ENCODE assay signal across 9 mouse cellular contexts in the genomic region with DNA sequence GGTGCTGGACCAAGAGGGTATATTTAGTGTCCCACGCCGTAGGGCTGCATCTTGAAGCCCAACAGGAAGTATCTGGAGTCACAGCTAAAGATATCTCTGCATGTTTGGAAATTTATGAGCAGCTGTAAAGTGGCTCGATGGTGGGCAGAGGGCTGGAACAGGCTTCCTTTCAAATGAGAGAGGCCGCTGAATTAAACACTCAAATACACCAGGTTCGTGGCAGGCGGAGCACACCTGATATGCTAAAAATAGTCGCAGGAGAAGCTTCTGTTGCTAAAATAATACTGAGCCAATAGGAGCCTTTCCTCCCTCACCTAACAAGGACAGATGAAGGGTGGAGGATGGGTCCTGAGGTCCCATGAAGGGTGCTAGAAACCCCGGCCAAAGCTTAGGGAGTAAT.
DNase-seq lines count a peak whose midpoint lies in the region; ATAC-seq lines count a peak whose summit lies in the region.
"Had no signal": no experiment of that assay in that cellular context is flagged by ENCODE, and none has a peak within 500 bp of the region (broad histone marks: within the 10 kb centered on the region; RNA-seq: fewer than 3 reads in every experiment).

No protein-coding gene starts in this region.

- H3K4me1 ChIP-seq in heart, embryonic 13.5 days, result peaks cover 71% of the 10 kb centered on the region
- H3K4me1 ChIP-seq in limb, embryonic 15.5 days, result peaks cover 8% of the 10 kb centered on the region

- peak overlapping the region; percentile 95 for H3K27ac ChIP-seq in heart, embryonic 13.5 days (replicated peaks)
- peak overlapping the region; percentile 33; the same call in 1 of the 2 replicates for H3K27ac ChIP-seq in limb, embryonic 15.5 days
- H3K27ac ChIP-seq: neural tube, embryonic 12.5 days had no signal

- 7% methylated on average over 8 of the region's 8 CpGs for WGBS in heart, embryonic 13.5 days
- WGBS in limb, embryonic 15.5 days, result 22% methylated on average over 8 of the region's 8 CpGs

- DNase-seq in heart, postnatal 14 days, result no peak
- DNase-seq in 416B (ENCODE audit: low read depth), result peak; percentile 79
- DNase-seq in adrenal gland, postnatal 25 days, result no peak
- no peak for DNase-seq in thymus, postnatal 14 days

- H3K27me3 ChIP-seq in heart, embryonic 13.5 days (replicated peaks), result no peaks in the 10 kb centered on the region
- no peaks in the 10 kb centered on the region for H3K27me3 ChIP-seq in limb, embryonic 15.5 days
- H3K27me3 ChIP-seq: neural tube, embryonic 12.5 days had no signal

- ATAC-seq in heart, embryonic 13.5 days (ENCODE audit: extremely low read depth, insufficient number of reproducible peaks, low FRiP score, low TSS enrichment), result peak; percentile 40
- peak; percentile 56 for ATAC-seq in erythroblast, adult 5-6 weeks (replicated peaks; ENCODE audit: low FRiP score, poor library complexity, severe bottlenecking)
- ATAC-seq in limb, embryonic 15.5 days (ENCODE audit: insufficient number of reproducible peaks, low FRiP score, low TSS enrichment, low read depth), result no peak
- no peak for ATAC-seq in cerebellum, adult (ENCODE audit: insufficient number of reproducible peaks, low FRiP score, low TSS enrichment)

- no peaks in the 10 kb centered on the region for H3K9me3 ChIP-seq in heart, embryonic 13.5 days
- no peaks in the 10 kb centered on the region for H3K9me3 ChIP-seq in limb, embryonic 15.5 days
- H3K9me3 ChIP-seq: neural tube, embryonic 12.5 days had no signal

- peak overlapping the region; percentile 47 for H3K9ac ChIP-seq in heart, embryonic 13.5 days
- no peak overlapping the region for H3K9ac ChIP-seq in limb, embryonic 15.5 days
- H3K9ac ChIP-seq: neural tube, embryonic 12.5 days had no signal

- H3K36me3 ChIP-seq in heart, embryonic 13.5 days, result no peaks in the 10 kb centered on the region
- no peaks in the 10 kb centered on the region for H3K36me3 ChIP-seq in limb, embryonic 15.5 days
- H3K36me3 ChIP-seq: neural tube, embryonic 12.5 days had no signal

- H3K4me2 ChIP-seq in heart, embryonic 13.5 days, result peak overlapping the region; percentile 60
- no peak overlapping the region for H3K4me2 ChIP-seq in limb, embryonic 15.5 days
- H3K4me2 ChIP-seq: neural tube, embryonic 12.5 days had no signal

- intact Hi-C loops in heart, postnatal 14 days (cut with DNase I), result no loop called here

- H3K4me3 ChIP-seq in heart, embryonic 13.5 days, result peak overlapping the region; percentile 21
- no peak overlapping the region for H3K4me3 ChIP-seq in limb, embryonic 15.5 days
- H3K4me3 ChIP-seq: neural tube, embryonic 12.5 days had no signal

Comparison
In these comparisons a context has a peak if more than half of its experiments do, and no peak if none do; other contexts are left out.
1. ATAC-seq: peak in heart, embryonic 13.5 days (single experiment) and erythroblast, adult 5-6 weeks (single experiment); none in limb, embryonic 15.5 days (single experiment) and cerebellum, adult (single experiment).